21 mouse cellular contexts compared by ENCODE assay signal in the genomic region with DNA sequence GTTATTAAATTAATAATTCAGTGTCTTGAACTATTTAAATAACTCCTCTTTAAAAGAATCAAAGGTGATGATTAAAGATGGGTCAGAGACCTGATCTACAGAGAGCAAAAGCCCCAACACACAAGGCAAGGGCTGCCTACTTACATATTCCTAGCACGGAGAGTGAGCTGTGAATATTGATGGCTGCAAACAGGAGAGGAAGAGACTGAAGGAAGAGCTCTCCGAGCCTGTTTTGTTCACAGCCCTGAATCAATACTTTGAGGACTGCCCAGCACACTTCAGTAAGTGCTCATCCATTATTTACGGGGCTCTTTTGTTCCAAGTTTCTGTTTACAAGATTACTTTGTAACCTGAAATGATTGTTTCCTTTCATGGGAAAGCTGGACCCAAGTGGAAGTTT.
DNase-seq lines count a peak whose midpoint lies in the region; ATAC-seq and TF ChIP-seq lines count a peak whose summit lies in the region.
"Had no signal": no experiment of that assay in that cellular context is flagged by ENCODE, and none has a peak within 500 bp of the region (broad histone marks: within the 10 kb centered on the region; RNA-seq: fewer than 3 reads in every experiment).

No protein-coding gene starts in this region.

- no peaks in the 10 kb centered on the region for H3K36me3 ChIP-seq in midbrain, embryonic 10.5 days
- H3K36me3 ChIP-seq in midbrain, embryonic 16.5 days (ENCODE audit: control insufficient read depth, insufficient read depth, low read length) = no peaks in the 10 kb centered on the region
- no peaks in the 10 kb centered on the region for H3K36me3 ChIP-seq in ES-E14 (ENCODE audit: control insufficient read depth, insufficient read depth, low read length, poor library complexity, severe bottlenecking)
- H3K36me3 ChIP-seq in midbrain, embryonic 13.5 days = no peaks in the 10 kb centered on the region
- H3K36me3 ChIP-seq in embryonic facial prominence, embryonic 10.5 days (replicated peaks) = no peaks in the 10 kb centered on the region
- H3K36me3 ChIP-seq: heart, embryonic 10.5 days; intestine, embryonic 15.5 days; limb, embryonic 15.5 days; liver, embryonic 15.5 days; lung, embryonic 15.5 days had no signal

- peaks cover 6% of the 10 kb centered on the region for H3K4me1 ChIP-seq in midbrain, embryonic 10.5 days
- H3K4me1 ChIP-seq in midbrain, embryonic 16.5 days (ENCODE audit: control insufficient read depth, insufficient read depth, low read length) = no peaks in the 10 kb centered on the region
- no peaks in the 10 kb centered on the region for H3K4me1 ChIP-seq in ES-E14 (ENCODE audit: control insufficient read depth in 2 of 2, insufficient read depth in 2 of 2, low read length in 2 of 2, poor library complexity in 1 of 2)
- H3K4me1 ChIP-seq in midbrain, embryonic 13.5 days (replicated peaks) = no peaks in the 10 kb centered on the region
- no peaks in the 10 kb centered on the region for H3K4me1 ChIP-seq in embryonic facial prominence, embryonic 10.5 days
- H3K4me1 ChIP-seq: heart, embryonic 10.5 days; intestine, embryonic 15.5 days; limb, embryonic 15.5 days; liver, embryonic 15.5 days; lung, embryonic 15.5 days had no signal

- no peaks in the 10 kb centered on the region for H3K9me3 ChIP-seq in midbrain, embryonic 10.5 days (replicated peaks)
- no peaks in the 10 kb centered on the region for H3K9me3 ChIP-seq in midbrain, embryonic 16.5 days (replicated peaks; ENCODE audit: control insufficient read depth, low read length, poor library complexity, severe bottlenecking)
- no peaks in the 10 kb centered on the region for H3K9me3 ChIP-seq in ES-E14 (ENCODE audit: control insufficient read depth, insufficient read depth, low read depth, low read length)
- no peaks in the 10 kb centered on the region for H3K9me3 ChIP-seq in midbrain, embryonic 13.5 days
- no peaks in the 10 kb centered on the region for H3K9me3 ChIP-seq in embryonic facial prominence, embryonic 10.5 days
- H3K9me3 ChIP-seq: heart, embryonic 10.5 days; intestine, embryonic 15.5 days; limb, embryonic 15.5 days; liver, embryonic 15.5 days; lung, embryonic 15.5 days had no signal

- H3K27ac ChIP-seq in midbrain, embryonic 10.5 days (replicated peaks) = 0 out of 2 replicates have a peak overlapping the region, but pooled peaks have one; percentile 2
- H3K27ac ChIP-seq in midbrain, embryonic 16.5 days (ENCODE audit: low read length) = no peak overlapping the region
- no peak overlapping the region for H3K27ac ChIP-seq in ES-E14 (ENCODE audit: insufficient read depth, low read depth, low read length, poor library complexity, severe bottlenecking)
- no peak overlapping the region for H3K27ac ChIP-seq in midbrain, embryonic 13.5 days
- H3K27ac ChIP-seq in embryonic facial prominence, embryonic 10.5 days (replicated peaks) = no peak overlapping the region
- H3K27ac ChIP-seq: gastrocnemius, adult 2 months; heart, embryonic 10.5 days; intestine, embryonic 15.5 days; limb, embryonic 15.5 days; liver, embryonic 15.5 days; lung, embryonic 15.5 days had no signal

- H3K9ac ChIP-seq in midbrain, embryonic 16.5 days (ENCODE audit: low read depth, low read length) = no peak overlapping the region
- no peak overlapping the region for H3K9ac ChIP-seq in ES-E14 (ENCODE audit: insufficient read depth, low read depth, low read length, poor library complexity, severe bottlenecking)
- no peak overlapping the region for H3K9ac ChIP-seq in midbrain, embryonic 13.5 days (replicated peaks)
- H3K9ac ChIP-seq: intestine, embryonic 15.5 days; limb, embryonic 15.5 days; liver, embryonic 15.5 days; lung, embryonic 15.5 days had no signal

- no peak for DNase-seq in midbrain, embryonic 10.5 days (ENCODE audit: low spot score)
- DNase-seq in ES-E14 (ENCODE audit: low read depth, low spot score) (peak; percentile 6), ZHBTc4 (ENCODE audit: low read depth, low spot score) (peak; percentile 25)
- no peak for DNase-seq in embryonic facial prominence, embryonic 10.5 days (ENCODE audit: low spot score)
- no peak for DNase-seq in lung, postnatal 4 days
- DNase-seq: adrenal gland, postnatal 36 days; cerebellum, adult 11 months; cerebellum, adult 9-11 months; gastrocnemius, adult 2 months; kidney, adult 9 months; kidney, postnatal 14 days; left cerebral cortex, postnatal 4 days; lung, postnatal 36 days had no signal

- in situ Hi-C loops in ES-E14 (cut with MboI; ENCODE audit: low sequenced_read_pairs in 2 of 2, unreplicated experiment in 2 of 2) = no loop called here

- no peak for ATAC-seq in midbrain, embryonic 16.5 days
- 0 out of 2 replicates have a peak, but pooled peaks have one; percentile 40 for ATAC-seq in midbrain, embryonic 13.5 days
- ATAC-seq: forebrain, embryonic 14.5 days; intestine, embryonic 15.5 days had no signal

- no peak overlapping the region for H3K4me3 ChIP-seq in midbrain, embryonic 10.5 days
- no peak overlapping the region for H3K4me3 ChIP-seq in midbrain, embryonic 16.5 days (ENCODE audit: low read depth, low read length)
- no peak overlapping the region for H3K4me3 ChIP-seq in ES-E14 (ENCODE audit: insufficient read depth in 1 of 2, low read depth in 1 of 2, low read length in 2 of 2, poor library complexity in 1 of 2, severe bottlenecking in 1 of 2)
- H3K4me3 ChIP-seq in midbrain, embryonic 13.5 days (replicated peaks) = no peak overlapping the region
- no peak overlapping the region for H3K4me3 ChIP-seq in embryonic facial prominence, embryonic 10.5 days
- H3K4me3 ChIP-seq: gastrocnemius, adult 2 months; heart, embryonic 10.5 days; intestine, embryonic 15.5 days; limb, embryonic 15.5 days; liver, embryonic 15.5 days; lung, embryonic 15.5 days had no signal

- H3K4me2 ChIP-seq in midbrain, embryonic 16.5 days (ENCODE audit: low read length) = no peak overlapping the region
- no peak overlapping the region for H3K4me2 ChIP-seq in midbrain, embryonic 13.5 days (replicated peaks)
- H3K4me2 ChIP-seq: intestine, embryonic 15.5 days; limb, embryonic 15.5 days; liver, embryonic 15.5 days; lung, embryonic 15.5 days had no signal

- WGBS in midbrain, embryonic 10.5 days = 35% methylated on average over 3 of the region's 3 CpGs
- WGBS in midbrain, embryonic 16.5 days = 20% methylated on average over 3 of the region's 3 CpGs
- WGBS in midbrain, embryonic 13.5 days = 26% methylated on average over 3 of the region's 3 CpGs
- WGBS in embryonic facial prominence, embryonic 10.5 days = 71% methylated on average over 3 of the region's 3 CpGs

- peaks cover 3% of the 10 kb centered on the region; the same call in 1 of the 2 replicates for H3K27me3 ChIP-seq in midbrain, embryonic 10.5 days (ENCODE audit: low read depth, poor library complexity, severe bottlenecking)
- no peaks in the 10 kb centered on the region for H3K27me3 ChIP-seq in midbrain, embryonic 16.5 days (ENCODE audit: control insufficient read depth, insufficient read depth, low read depth, low read length)
- no peaks in the 10 kb centered on the region for H3K27me3 ChIP-seq in midbrain, embryonic 13.5 days
- no peaks in the 10 kb centered on the region for H3K27me3 ChIP-seq in embryonic facial prominence, embryonic 10.5 days (replicated peaks; ENCODE audit: low read depth, poor library complexity, severe bottlenecking)
- H3K27me3 ChIP-seq: intestine, embryonic 15.5 days; limb, embryonic 15.5 days; liver, embryonic 15.5 days; lung, embryonic 15.5 days had no signal

TF ChIP-seq in ES-E14, 5 proteins besides CTCF, POLR2A, EP300 and RAD21:
- no peak for TF ChIP-seq MAFK (IDR thresholded peaks at IDR 0.05; ENCODE audit: insufficient read depth, low read depth, low read length)

Comparison
In these comparisons a context has a peak if more than half of its experiments do, and no peak if none do; other contexts are left out.
1. DNase-seq: peak in ES-E14 (single experiment) and ZHBTc4 (single experiment); none in midbrain, embryonic 10.5 days (single experiment), embryonic facial prominence, embryonic 10.5 days (single experiment) and lung, postnatal 4 days (0 of 2).